Mouse (Mus musculus): ENCODE measurements around the gene Mn1. TPM values are rescaled to one million over a fixed set of nuclear protein-coding genes. Genes with fewer than 3 reads are reported as not detected.

The Mn1 gene
- polyA plus RNA-seq, 1 experiment from 2014 or later = 1.5 TPM

DNA sequence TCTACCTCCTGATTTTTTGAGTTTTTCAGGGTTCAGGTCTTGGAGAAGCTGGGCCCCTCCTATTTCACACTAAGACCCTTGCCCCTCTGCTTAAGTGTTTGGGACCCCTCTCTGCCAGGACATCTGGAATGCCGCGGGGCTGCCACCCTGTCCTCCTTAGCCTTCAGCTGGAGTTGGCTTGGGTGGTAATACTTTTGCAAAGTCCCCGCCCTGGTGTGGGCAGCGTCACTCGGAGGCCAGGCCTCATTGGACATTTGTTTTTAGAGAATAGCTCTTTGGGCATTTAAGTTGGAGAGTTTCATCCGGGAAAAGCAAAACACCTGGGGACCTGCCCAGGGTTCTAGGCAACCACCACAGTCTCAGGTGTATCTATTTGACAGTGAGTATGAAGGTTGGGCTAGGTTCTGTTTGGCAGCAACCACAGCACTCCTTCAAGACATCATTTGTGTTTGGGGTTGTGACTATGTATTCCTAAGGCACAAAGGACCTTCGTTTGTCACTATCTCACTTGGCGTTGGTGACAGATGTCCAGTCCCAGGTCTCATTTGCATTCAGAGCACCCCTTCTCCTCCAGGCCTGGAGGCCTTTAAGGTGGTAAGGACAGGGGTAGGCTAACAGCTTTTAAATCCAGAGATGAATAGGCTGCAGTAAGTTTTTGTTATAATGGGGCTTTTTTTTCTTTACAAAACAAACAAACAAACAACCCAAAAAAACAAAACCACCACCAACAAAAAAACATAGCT lies 5.1 kb downstream of the Mn1 start:
- H3K27ac ChIP-seq = no peak overlapping the region
- H3K9ac ChIP-seq = no peak overlapping the region
- 0 out of 2 replicates have a peak, but pooled peaks cover 5% of the 10 kb centered on the region for H3K36me3 ChIP-seq
- DNase-seq (no peak), ATAC-seq (ENCODE audit: low read depth) (no peak)
- peaks cover 20% of the 10 kb centered on the region for H3K4me1 ChIP-seq (replicated peaks)
- H3K27me3 ChIP-seq = peaks cover 57% of the 10 kb centered on the region
- H3K4me3 ChIP-seq (replicated peaks) = no peak overlapping the region
- no peaks in the 10 kb centered on the region; the same call in 1 of the 2 replicates for H3K9me3 ChIP-seq (replicated peaks)
- no peak overlapping the region for H3K4me2 ChIP-seq
- 66% methylated on average over 8 of the region's 8 CpGs for WGBS (ENCODE audit: insufficient replicate concordance)

DNA sequence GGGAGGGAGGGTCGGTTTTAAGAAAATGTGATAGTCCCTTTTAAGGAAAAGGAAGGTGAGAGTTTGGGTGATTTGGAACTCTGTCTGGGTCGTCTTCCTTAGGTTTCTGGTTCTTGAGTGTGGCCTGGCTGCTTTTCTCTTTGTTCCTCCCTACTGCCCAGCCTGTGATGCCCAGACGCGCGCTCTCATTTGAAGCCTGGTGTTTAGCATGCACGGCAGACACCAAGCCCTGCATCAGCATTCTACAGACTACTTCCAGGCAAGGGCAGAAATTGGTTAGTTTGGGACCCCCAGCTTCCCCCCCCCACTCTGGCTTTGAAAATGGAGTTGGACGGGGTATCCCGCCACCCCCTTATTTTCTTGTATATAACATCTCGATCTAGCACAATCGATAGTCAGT lies 5.8 kb downstream of the Mn1 start:
- H3K9ac ChIP-seq = no peak overlapping the region
- H3K27me3 ChIP-seq = peaks cover 49% of the 10 kb centered on the region
- H3K4me3 ChIP-seq (replicated peaks) = no peak overlapping the region
- WGBS (ENCODE audit: insufficient replicate concordance) = 78% methylated on average over 10 of the region's 10 CpGs
- DNase-seq = no peak
- H3K9me3 ChIP-seq (replicated peaks) = no peaks in the 10 kb centered on the region; the same call in 1 of the 2 replicates
- no peak overlapping the region for H3K27ac ChIP-seq
- ATAC-seq (ENCODE audit: low read depth) = no peak
- no peak overlapping the region for H3K4me2 ChIP-seq
- H3K36me3 ChIP-seq = 0 out of 2 replicates have a peak, but pooled peaks cover 5% of the 10 kb centered on the region
- peaks cover 17% of the 10 kb centered on the region for H3K4me1 ChIP-seq (replicated peaks)

DNA sequence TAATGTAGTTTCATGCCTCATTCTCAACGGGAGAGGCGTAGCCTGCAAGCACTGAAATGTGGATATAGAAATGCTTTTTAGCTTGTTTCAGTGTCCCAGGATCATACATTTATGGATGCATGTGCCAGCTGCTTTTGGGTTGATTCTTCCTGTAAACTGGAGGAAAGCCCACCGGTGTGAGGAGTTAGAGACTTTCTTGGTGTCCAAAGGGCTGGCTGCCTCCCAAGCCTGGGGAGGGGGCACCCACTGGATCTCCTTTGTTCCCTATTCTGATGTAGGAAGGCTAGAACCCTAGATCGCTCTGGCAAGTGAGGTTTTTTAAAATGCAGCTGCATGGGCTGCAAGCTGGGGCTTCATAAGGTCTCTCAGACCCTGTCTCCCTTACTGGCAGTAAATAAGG lies 6.5 kb downstream of the Mn1 start:
- no peak for DNase-seq
- Histone ChIP-seq H3K27me3 (peaks cover 43% of the 10 kb centered on the region), H3K36me3 (0 out of 2 replicates have a peak, but pooled peaks cover 5% of the 10 kb centered on the region), H3K27ac (no peak overlapping the region), H3K4me1 (replicated peaks) (peaks cover 17% of the 10 kb centered on the region), H3K4me2 (no peak overlapping the region), H3K9me3 (replicated peaks) (no peaks in the 10 kb centered on the region; the same call in 1 of the 2 replicates), H3K9ac (no peak overlapping the region), H3K4me3 (replicated peaks) (no peak overlapping the region)
- 81% methylated on average over 4 of the region's 4 CpGs for WGBS (ENCODE audit: insufficient replicate concordance)
- ATAC-seq (ENCODE audit: low read depth) = no peak

DNA sequence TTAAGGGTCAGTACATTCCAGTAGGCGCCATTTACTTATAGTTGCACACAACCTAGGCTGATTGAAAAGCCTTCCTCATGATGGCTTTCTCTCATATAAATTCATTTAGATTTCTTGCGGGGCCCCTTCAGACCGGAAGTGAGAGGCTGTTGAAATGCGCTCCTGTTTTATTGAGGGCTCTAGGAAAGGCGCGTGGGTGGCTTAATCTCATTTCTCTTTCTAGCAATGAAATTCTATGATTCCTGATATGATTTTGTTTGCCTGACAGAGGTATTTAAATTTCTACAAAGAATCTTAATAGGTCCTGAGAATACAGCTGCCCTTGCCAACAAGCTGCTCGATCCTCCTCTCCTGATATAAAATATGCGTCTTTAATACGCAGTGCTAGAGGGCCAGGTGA lies 8.7 kb downstream of the Mn1 start:
- H3K4me3 ChIP-seq (replicated peaks) = no peak overlapping the region
- no peak overlapping the region for H3K4me2 ChIP-seq
- peaks cover 24% of the 10 kb centered on the region for H3K27me3 ChIP-seq
- DNase-seq (no peak), ATAC-seq (ENCODE audit: low read depth) (no peak)
- 0 out of 2 replicates have a peak, but pooled peaks cover 5% of the 10 kb centered on the region for H3K36me3 ChIP-seq
- 77% methylated on average over 9 of the region's 9 CpGs for WGBS (ENCODE audit: insufficient replicate concordance)
- H3K9me3 ChIP-seq (replicated peaks) = no peaks in the 10 kb centered on the region; the same call in 1 of the 2 replicates
- H3K9ac ChIP-seq = no peak overlapping the region
- no peak overlapping the region for H3K27ac ChIP-seq
- 0 out of 2 replicates have a peak, but pooled peaks cover 3% of the 10 kb centered on the region for H3K4me1 ChIP-seq (replicated peaks)

DNA sequence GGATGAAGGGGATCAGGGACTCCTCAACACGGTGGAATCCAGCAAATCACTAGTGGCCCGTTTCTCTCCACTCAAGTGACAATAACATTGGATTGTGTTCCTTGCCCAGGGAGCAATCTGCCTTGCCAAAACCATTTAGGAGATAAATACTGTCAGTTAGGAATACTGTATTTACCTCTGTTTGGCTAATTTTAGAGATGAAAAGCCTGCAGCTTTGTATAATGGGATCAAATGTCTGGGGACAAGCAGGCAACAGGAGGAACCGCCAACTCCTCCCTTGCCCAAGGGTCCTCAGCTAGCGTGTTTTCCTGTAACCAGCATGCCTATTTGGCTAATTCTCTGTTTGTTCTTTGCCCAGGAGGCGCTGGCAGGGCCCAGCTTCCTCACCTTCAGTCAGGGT lies 9.1 kb downstream of the Mn1 start:
- Histone ChIP-seq H3K4me2 (no peak overlapping the region), H3K9ac (no peak overlapping the region), H3K4me1 (replicated peaks) (peaks cover 6% of the 10 kb centered on the region; the same call in 1 of the 2 replicates), H3K9me3 (replicated peaks) (no peaks in the 10 kb centered on the region; the same call in 1 of the 2 replicates), H3K4me3 (replicated peaks) (no peak overlapping the region), H3K27me3 (peaks cover 19% of the 10 kb centered on the region), H3K27ac (no peak overlapping the region), H3K36me3 (0 out of 2 replicates have a peak, but pooled peaks cover 3% of the 10 kb centered on the region)
- no peak for DNase-seq
- 62% methylated on average over 5 of the region's 5 CpGs for WGBS (ENCODE audit: insufficient replicate concordance)
- no peak for ATAC-seq (ENCODE audit: low read depth)

DNA sequence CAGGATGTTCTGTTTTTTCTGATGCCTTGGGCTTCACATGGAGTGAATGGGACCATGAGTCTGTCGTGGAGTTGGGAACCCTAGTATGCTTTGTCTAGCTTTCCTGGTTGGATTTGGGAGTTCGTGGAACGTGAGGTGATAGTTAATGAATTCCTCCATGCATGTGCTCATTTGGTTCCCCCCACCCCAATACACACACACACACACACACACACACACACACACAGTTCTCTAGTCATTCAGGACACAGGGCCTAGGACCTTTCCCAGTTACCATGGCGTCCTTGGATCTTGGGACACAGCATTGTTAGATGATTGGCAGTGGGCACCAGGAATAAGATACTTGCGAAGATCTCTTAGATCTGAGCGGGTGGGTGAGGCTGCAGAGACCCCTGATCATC lies 11.7 kb downstream of the Mn1 start:
- no peaks in the 10 kb centered on the region for H3K36me3 ChIP-seq
- no peaks in the 10 kb centered on the region; the same call in 1 of the 2 replicates for H3K9me3 ChIP-seq (replicated peaks)
- ATAC-seq (ENCODE audit: low read depth) (no peak), DNase-seq (no peak)
- H3K27me3 ChIP-seq = peaks cover 4% of the 10 kb centered on the region; the same call in 1 of the 2 replicates
- H3K27ac ChIP-seq = no peak overlapping the region
- no peak overlapping the region for H3K9ac ChIP-seq
- 57% methylated on average over 6 of the region's 6 CpGs for WGBS (ENCODE audit: insufficient replicate concordance)
- no peak overlapping the region for H3K4me3 ChIP-seq (replicated peaks)
- H3K4me1 ChIP-seq (replicated peaks) = peaks cover 9% of the 10 kb centered on the region; the same call in 1 of the 2 replicates
- no peak overlapping the region for H3K4me2 ChIP-seq

DNA sequence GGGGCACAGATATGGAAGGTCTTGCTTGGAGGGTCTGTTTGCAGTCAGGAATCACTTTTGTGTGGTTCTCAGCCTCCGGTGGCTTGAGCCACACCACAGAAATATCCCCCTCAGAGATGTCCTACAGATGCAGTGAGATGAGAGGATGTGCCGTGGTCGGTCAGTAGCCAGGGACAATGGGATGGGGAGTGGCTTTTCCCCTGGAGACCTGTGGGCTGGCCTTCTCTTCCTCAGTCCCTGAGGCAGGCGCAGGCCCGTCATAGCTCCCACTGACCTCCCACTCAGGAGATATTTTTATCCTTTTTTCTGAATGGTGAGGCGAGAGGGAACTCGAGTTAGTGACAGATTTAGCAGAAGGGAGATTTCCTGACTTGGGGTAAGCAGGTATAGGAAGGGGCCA lies 12.6 kb downstream of the Mn1 start:
- H3K36me3 ChIP-seq = no peaks in the 10 kb centered on the region
- H3K4me3 ChIP-seq (replicated peaks) = no peak overlapping the region
- 41% methylated on average over 7 of the region's 7 CpGs for WGBS (ENCODE audit: insufficient replicate concordance)
- DNase-seq = no peak
- no peak overlapping the region for H3K9ac ChIP-seq
- peaks cover 15% of the 10 kb centered on the region for H3K4me1 ChIP-seq (replicated peaks)
- 0 out of 2 replicates have a peak, but pooled peaks cover 3% of the 10 kb centered on the region for H3K27me3 ChIP-seq
- ATAC-seq (ENCODE audit: low read depth) = no peak
- no peak overlapping the region for H3K27ac ChIP-seq
- H3K9me3 ChIP-seq (replicated peaks) = no peaks in the 10 kb centered on the region; the same call in 1 of the 2 replicates
- no peak overlapping the region for H3K4me2 ChIP-seq

DNA sequence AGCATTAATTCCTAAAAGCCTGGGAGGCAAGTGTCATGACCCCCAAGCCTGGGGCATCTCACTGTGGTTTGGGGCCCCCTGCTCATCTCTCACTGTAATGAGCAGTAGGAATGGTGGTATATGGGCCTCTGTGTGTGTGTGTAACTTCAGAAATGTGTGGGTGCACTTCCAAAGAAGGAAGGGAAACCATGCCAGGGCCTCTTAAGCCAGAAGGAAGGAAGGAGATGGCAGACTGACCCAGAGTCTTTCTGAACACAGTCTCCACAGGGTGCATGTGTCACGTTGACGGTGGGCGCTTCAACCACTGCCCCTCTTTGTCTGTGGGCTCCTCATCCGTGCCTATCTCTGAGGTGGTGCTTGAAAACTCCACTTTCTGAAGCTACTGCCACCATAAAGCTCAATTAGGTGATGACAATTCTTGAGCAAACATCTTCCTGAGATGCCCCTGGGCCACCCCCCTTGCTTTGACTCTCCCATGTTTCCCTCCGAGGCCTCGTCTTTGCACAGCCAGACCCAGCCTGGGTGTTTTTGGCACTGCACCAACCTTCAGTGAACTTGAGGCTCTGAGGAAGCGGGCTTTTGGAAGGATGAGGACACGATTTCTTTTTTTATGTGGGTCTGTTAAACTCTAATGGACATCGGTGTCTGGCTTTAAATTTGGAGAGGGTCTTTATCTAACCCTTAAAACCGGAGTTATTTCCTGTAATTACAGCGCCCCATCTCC lies 14.0 kb downstream of the Mn1 start:
- DNase-seq (no peak), ATAC-seq (ENCODE audit: low read depth) (no peak)
- no peak overlapping the region for H3K4me3 ChIP-seq (replicated peaks)
- 60% methylated on average over 11 of the region's 11 CpGs for WGBS (ENCODE audit: insufficient replicate concordance)
- peaks cover 18% of the 10 kb centered on the region for H3K4me1 ChIP-seq (replicated peaks)
- H3K4me2 ChIP-seq = no peak overlapping the region
- no peak overlapping the region for H3K9ac ChIP-seq
- H3K9me3 ChIP-seq (replicated peaks) = no peaks in the 10 kb centered on the region
- no peaks in the 10 kb centered on the region for H3K36me3 ChIP-seq
- H3K27ac ChIP-seq = no peak overlapping the region
- 0 out of 2 replicates have a peak, but pooled peaks cover 3% of the 10 kb centered on the region for H3K27me3 ChIP-seq

DNA sequence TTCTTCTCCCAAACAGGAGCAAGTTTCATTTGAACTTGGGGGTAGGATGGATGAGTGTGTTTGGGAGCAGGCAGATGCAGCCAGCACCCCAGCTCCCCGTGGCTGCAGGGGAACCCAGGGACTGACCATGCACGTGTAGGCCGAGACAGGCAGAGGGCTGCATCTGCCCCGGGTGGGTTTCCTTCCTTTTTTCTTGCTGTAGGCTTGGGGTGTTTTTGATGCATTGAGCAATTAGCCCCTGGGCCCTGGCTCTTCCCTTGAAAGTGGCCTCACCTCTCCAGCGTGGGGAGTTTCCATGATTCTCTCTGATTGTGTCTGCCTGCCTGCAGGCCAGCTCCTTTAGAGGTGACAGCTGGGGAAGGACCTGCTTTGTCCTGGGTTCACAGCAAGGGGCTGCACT lies 15.7 kb downstream of the Mn1 start:
- Histone ChIP-seq H3K4me3 (replicated peaks) (no peak overlapping the region), H3K9ac (no peak overlapping the region), H3K27me3 (peaks cover 7% of the 10 kb centered on the region; the same call in 1 of the 2 replicates), H3K27ac (no peak overlapping the region), H3K9me3 (replicated peaks) (no peaks in the 10 kb centered on the region), H3K4me1 (replicated peaks) (peaks cover 25% of the 10 kb centered on the region), H3K4me2 (no peak overlapping the region), H3K36me3 (no peaks in the 10 kb centered on the region)
- WGBS (ENCODE audit: insufficient replicate concordance) = 16% methylated on average over 5 of the region's 5 CpGs
- DNase-seq (no peak), ATAC-seq (ENCODE audit: low read depth) (no peak)

DNA sequence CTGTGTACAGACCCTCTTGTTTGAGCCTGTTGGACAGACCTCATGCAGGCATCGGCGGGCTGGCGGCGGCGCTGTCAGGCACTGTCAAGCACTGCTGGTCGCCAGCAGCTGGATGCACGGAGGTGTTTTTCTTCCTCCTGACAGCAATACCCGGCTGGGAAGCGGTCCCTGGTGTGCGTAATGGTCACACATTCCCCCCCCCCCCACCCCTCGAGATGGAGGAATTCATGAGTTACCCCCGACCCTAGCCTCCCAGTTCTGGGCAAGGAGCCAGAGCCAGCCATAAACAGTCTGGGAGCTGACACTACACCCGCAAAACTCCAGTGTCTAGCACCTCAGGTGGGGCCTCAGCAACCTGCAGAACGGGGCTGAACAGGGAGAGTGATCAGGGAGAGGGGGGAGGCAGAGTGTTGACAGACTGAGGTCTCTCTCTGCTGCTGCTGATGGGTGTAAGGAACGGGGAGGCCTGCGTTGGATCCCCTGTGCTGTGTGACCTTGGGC lies 17.2 kb downstream of the Mn1 start:
- Histone ChIP-seq H3K4me2 (no peak overlapping the region), H3K36me3 (no peaks in the 10 kb centered on the region), H3K9me3 (replicated peaks) (no peaks in the 10 kb centered on the region), H3K4me1 (replicated peaks) (peaks cover 25% of the 10 kb centered on the region), H3K9ac (no peak overlapping the region), H3K27ac (no peak overlapping the region), H3K4me3 (replicated peaks) (no peak overlapping the region), H3K27me3 (peaks cover 7% of the 10 kb centered on the region; the same call in 1 of the 2 replicates)
- WGBS (ENCODE audit: insufficient replicate concordance) = 73% methylated on average over 15 of the region's 16 CpGs
- no peak for ATAC-seq (ENCODE audit: low read depth)
- DNase-seq = no peak

DNA sequence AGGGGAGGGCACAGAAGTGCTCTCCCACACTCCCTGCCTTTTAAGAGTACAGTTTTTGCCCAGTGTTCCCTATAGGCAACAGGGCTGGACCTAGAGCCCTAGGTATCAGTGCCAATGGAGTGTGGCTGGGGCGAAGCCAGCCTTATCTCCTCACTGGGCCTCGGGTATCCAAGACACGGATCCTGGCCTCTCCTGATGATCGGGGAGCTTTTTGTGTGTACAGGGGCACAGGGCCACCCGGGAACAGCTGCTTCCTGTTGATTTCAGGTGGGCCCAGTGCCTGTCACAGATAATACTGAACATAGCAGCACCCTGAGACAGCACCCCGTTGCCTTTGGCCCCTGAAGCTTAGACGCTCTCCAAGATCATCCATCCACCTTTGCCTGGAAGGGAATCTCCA lies 19.1 kb downstream of the Mn1 start:
- Histone ChIP-seq H3K27ac (no peak overlapping the region), H3K4me1 (replicated peaks) (peaks cover 19% of the 10 kb centered on the region), H3K4me3 (replicated peaks) (no peak overlapping the region), H3K9ac (no peak overlapping the region), H3K9me3 (replicated peaks) (no peaks in the 10 kb centered on the region), H3K36me3 (no peaks in the 10 kb centered on the region), H3K4me2 (no peak overlapping the region), H3K27me3 (peaks cover 4% of the 10 kb centered on the region; the same call in 1 of the 2 replicates)
- no peak for DNase-seq
- peak; percentile 25; the same call in 1 of the 2 replicates for ATAC-seq (ENCODE audit: low read depth)
- 18% methylated on average over 7 of the region's 7 CpGs for WGBS (ENCODE audit: insufficient replicate concordance)

Measured in liver, embryonic 13.5 days (tissue).